ENCODE assay signal across 19 mouse cellular contexts in the genomic region with DNA sequence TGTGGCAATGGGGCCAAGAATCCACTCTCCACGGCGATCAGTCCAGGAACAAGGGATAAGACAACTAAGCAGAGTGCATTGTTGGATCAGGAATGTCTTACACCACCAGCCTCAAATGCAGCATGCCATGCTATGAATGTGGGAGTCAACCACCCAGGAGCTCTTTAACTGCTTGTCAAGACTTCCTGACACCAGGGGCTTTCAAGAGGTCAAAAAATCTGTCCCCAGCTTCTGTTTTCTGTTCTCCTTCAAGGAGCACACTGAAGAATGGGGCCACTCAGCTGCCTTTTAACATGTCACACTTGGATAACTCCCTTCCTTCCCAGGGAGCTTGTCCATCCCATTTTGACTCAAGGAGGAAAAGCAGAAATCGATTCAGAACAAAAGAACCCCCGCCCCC.
A peak's percentile ranks its signal among the peaks of the same experiment; 100 is the strongest.
DNase-seq lines count a peak whose midpoint lies in the region; ATAC-seq lines count a peak whose summit lies in the region.
"Had no signal": no experiment of that assay in that cellular context is flagged by ENCODE, and none has a peak within 500 bp of the region (broad histone marks: within the 10 kb centered on the region; RNA-seq: fewer than 3 reads in every experiment).

No protein-coding gene starts in this region.

- H3K9me3 ChIP-seq in hindbrain, embryonic 10.5 days, result no peaks in the 10 kb centered on the region
- no peaks in the 10 kb centered on the region for H3K9me3 ChIP-seq in hindbrain, embryonic 16.5 days (ENCODE audit: control insufficient read depth, low read length)
- no peaks in the 10 kb centered on the region for H3K9me3 ChIP-seq in neural tube, embryonic 13.5 days
- no peaks in the 10 kb centered on the region for H3K9me3 ChIP-seq in embryonic facial prominence, embryonic 11.5 days (replicated peaks; ENCODE audit: control insufficient read depth, low read length)
- H3K9me3 ChIP-seq in midbrain, embryonic 13.5 days, result no peaks in the 10 kb centered on the region
- H3K9me3 ChIP-seq: lung, embryonic 15.5 days; neural tube, embryonic 15.5 days had no signal

- no peak overlapping the region for H3K4me2 ChIP-seq in hindbrain, embryonic 16.5 days (ENCODE audit: low read length)
- no peak overlapping the region for H3K4me2 ChIP-seq in neural tube, embryonic 13.5 days
- no peak overlapping the region for H3K4me2 ChIP-seq in embryonic facial prominence, embryonic 11.5 days (ENCODE audit: low read depth, low read length)
- H3K4me2 ChIP-seq in midbrain, embryonic 13.5 days (replicated peaks), result no peak overlapping the region
- H3K4me2 ChIP-seq: heart, embryonic 11.5 days; liver, embryonic 12.5 days; lung, embryonic 15.5 days; neural tube, embryonic 15.5 days had no signal

- no peak overlapping the region for H3K9ac ChIP-seq in hindbrain, embryonic 16.5 days (ENCODE audit: low read depth, low read length)
- H3K9ac ChIP-seq in neural tube, embryonic 13.5 days, result no peak overlapping the region
- no peak overlapping the region for H3K9ac ChIP-seq in embryonic facial prominence, embryonic 11.5 days (replicated peaks; ENCODE audit: low read length)
- H3K9ac ChIP-seq in midbrain, embryonic 13.5 days (replicated peaks), result no peak overlapping the region
- H3K9ac ChIP-seq: liver, embryonic 12.5 days; lung, embryonic 15.5 days; neural tube, embryonic 15.5 days had no signal

- no peak for ATAC-seq in hindbrain, embryonic 16.5 days
- ATAC-seq in neural tube, embryonic 13.5 days (ENCODE audit: low read depth), result no peak
- peak; percentile 48; the same call in 1 of the 2 replicates for ATAC-seq in embryonic facial prominence, embryonic 11.5 days (replicated peaks; ENCODE audit: insufficient number of reproducible peaks, low FRiP score, low TSS enrichment, low read depth)
- no peak for ATAC-seq in midbrain, embryonic 13.5 days
- ATAC-seq in frontal cortex, adult (ENCODE audit: low TSS enrichment), result no peak
- ATAC-seq: intestine, embryonic 16.5 days; liver, embryonic 12.5 days had no signal

- no peak overlapping the region for H3K4me3 ChIP-seq in hindbrain, embryonic 10.5 days
- H3K4me3 ChIP-seq in hindbrain, embryonic 16.5 days (ENCODE audit: low read length), result no peak overlapping the region
- no peak overlapping the region for H3K4me3 ChIP-seq in neural tube, embryonic 13.5 days
- H3K4me3 ChIP-seq in embryonic facial prominence, embryonic 11.5 days (ENCODE audit: low read depth, low read length), result no peak overlapping the region
- no peak overlapping the region for H3K4me3 ChIP-seq in midbrain, embryonic 13.5 days (replicated peaks)
- H3K4me3 ChIP-seq: layer of hippocampus, adult 2 months; liver, embryonic 12.5 days; lung, embryonic 15.5 days; neural tube, embryonic 15.5 days had no signal

- DNase-seq in hindbrain, embryonic 10.5 days (ENCODE audit: low spot score), result peak; percentile 50
- DNase-seq in neural tube, embryonic 10.5 days (ENCODE audit: extremely low spot score, low spot score), result no peak
- DNase-seq in embryonic facial prominence, embryonic 11.5 days (ENCODE audit: low spot score), result peak; percentile 15
- DNase-seq in adrenal gland, postnatal 10 days, result no peak
- DNase-seq: adrenal gland, adult 2 months; cerebellum, adult 11-12 months; cerebellum, postnatal 25 days had no signal

- peaks cover 75% of the 10 kb centered on the region for H3K4me1 ChIP-seq in hindbrain, embryonic 10.5 days (replicated peaks)
- H3K4me1 ChIP-seq in hindbrain, embryonic 16.5 days (ENCODE audit: control insufficient read depth, insufficient read depth, low read depth, low read length), result peaks cover 19% of the 10 kb centered on the region
- peaks cover 49% of the 10 kb centered on the region for H3K4me1 ChIP-seq in neural tube, embryonic 13.5 days (replicated peaks)
- no peaks in the 10 kb centered on the region for H3K4me1 ChIP-seq in embryonic facial prominence, embryonic 11.5 days (ENCODE audit: control insufficient read depth, insufficient read depth, low read length)
- peaks cover 66% of the 10 kb centered on the region for H3K4me1 ChIP-seq in midbrain, embryonic 13.5 days (replicated peaks)
- H3K4me1 ChIP-seq: liver, embryonic 12.5 days; lung, embryonic 15.5 days had no signal

- peak overlapping the region; percentile 23; the same call in 1 of the 2 replicates for H3K27ac ChIP-seq in hindbrain, embryonic 10.5 days
- no peak overlapping the region for H3K27ac ChIP-seq in hindbrain, embryonic 16.5 days (ENCODE audit: low read depth, low read length)
- 0 out of 2 replicates have a peak overlapping the region, but pooled peaks have one; percentile 28 for H3K27ac ChIP-seq in neural tube, embryonic 13.5 days (replicated peaks)
- no peak overlapping the region for H3K27ac ChIP-seq in embryonic facial prominence, embryonic 11.5 days (replicated peaks; ENCODE audit: low read depth, low read length)
- peak overlapping the region; percentile 75 for H3K27ac ChIP-seq in midbrain, embryonic 13.5 days
- H3K27ac ChIP-seq: layer of hippocampus, adult 2 months; liver, embryonic 12.5 days; lung, embryonic 15.5 days; macrophage; stomach, postnatal 0 days had no signal

- 20% methylated on average over 4 of the region's 4 CpGs for WGBS in hindbrain, embryonic 10.5 days
- WGBS in hindbrain, embryonic 16.5 days, result 17% methylated on average over 4 of the region's 4 CpGs
- WGBS in neural tube, embryonic 13.5 days, result 28% methylated on average over 4 of the region's 4 CpGs
- 27% methylated on average over 4 of the region's 4 CpGs for WGBS in embryonic facial prominence, embryonic 11.5 days
- 4% methylated on average over 4 of the region's 4 CpGs for WGBS in midbrain, embryonic 13.5 days

- H3K36me3 ChIP-seq in hindbrain, embryonic 10.5 days, result peaks cover 12% of the 10 kb centered on the region; the same call in 1 of the 2 replicates
- H3K36me3 ChIP-seq in hindbrain, embryonic 16.5 days (ENCODE audit: control insufficient read depth, insufficient read depth, low read length), result 0 out of 2 replicates have a peak, but pooled peaks cover 5% of the 10 kb centered on the region
- peaks cover 32% of the 10 kb centered on the region for H3K36me3 ChIP-seq in neural tube, embryonic 13.5 days
- H3K36me3 ChIP-seq in embryonic facial prominence, embryonic 11.5 days (replicated peaks; ENCODE audit: control insufficient read depth, insufficient read depth, low read depth, low read length), result no peaks in the 10 kb centered on the region
- peaks cover 35% of the 10 kb centered on the region for H3K36me3 ChIP-seq in midbrain, embryonic 13.5 days
- H3K36me3 ChIP-seq: liver, embryonic 12.5 days; lung, embryonic 15.5 days had no signal

- H3K27me3 ChIP-seq in hindbrain, embryonic 10.5 days (ENCODE audit: insufficient read depth, poor library complexity, severe bottlenecking), result peaks cover 11% of the 10 kb centered on the region; the same call in 1 of the 2 replicates
- no peaks in the 10 kb centered on the region for H3K27me3 ChIP-seq in hindbrain, embryonic 16.5 days (replicated peaks; ENCODE audit: control insufficient read depth, insufficient read depth, low read length)
- H3K27me3 ChIP-seq in neural tube, embryonic 13.5 days, result no peaks in the 10 kb centered on the region
- H3K27me3 ChIP-seq in embryonic facial prominence, embryonic 11.5 days (ENCODE audit: control insufficient read depth, insufficient read depth, low read length), result no peaks in the 10 kb centered on the region
- no peaks in the 10 kb centered on the region for H3K27me3 ChIP-seq in midbrain, embryonic 13.5 days
- H3K27me3 ChIP-seq: liver, embryonic 12.5 days; lung, embryonic 15.5 days; neural tube, embryonic 15.5 days had no signal

Comparison
In these comparisons a context has a peak if more than half of its experiments do, and no peak if none do; other contexts are left out.
1. H3K27ac ChIP-seq: peak in hindbrain, embryonic 10.5 days (single experiment), neural tube, embryonic 13.5 days (single experiment) and midbrain, embryonic 13.5 days (single experiment); none in hindbrain, embryonic 16.5 days (single experiment) and embryonic facial prominence, embryonic 11.5 days (single experiment).
2. DNase-seq: peak in hindbrain, embryonic 10.5 days (single experiment) and embryonic facial prominence, embryonic 11.5 days (single experiment); none in neural tube, embryonic 10.5 days (single experiment) and adrenal gland, postnatal 10 days (single experiment).